Comparison of ENCODE assay signal across 17 mouse cellular contexts in the genomic region with DNA sequence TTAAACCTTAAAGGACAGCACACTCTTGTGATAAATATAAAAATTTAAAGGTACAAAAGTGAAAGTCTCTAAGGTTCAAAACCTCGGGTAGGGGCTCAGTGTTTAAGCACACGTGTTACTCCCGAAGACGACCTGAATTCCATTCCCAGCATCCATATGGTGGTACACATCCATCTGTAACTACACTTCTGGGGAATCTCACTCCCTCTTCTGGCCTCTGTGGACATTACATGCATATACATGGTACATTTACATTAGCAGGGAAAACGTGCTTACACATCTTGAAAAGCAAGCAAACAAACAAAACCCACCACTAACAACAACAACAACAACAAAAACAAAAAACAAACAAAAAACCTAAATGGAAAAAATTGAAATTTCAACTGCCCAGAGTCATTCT. TPM values are rescaled to one million over a fixed set of nuclear protein-coding genes. Genes with fewer than 3 reads are reported as not detected.
DNase-seq lines count a peak whose midpoint lies in the region; ATAC-seq and TF ChIP-seq lines count a peak whose summit lies in the region.
"Had no signal": no experiment of that assay in that cellular context is flagged by ENCODE, and none has a peak within 500 bp of the region (broad histone marks: within the 10 kb centered on the region; RNA-seq: fewer than 3 reads in every experiment).

No protein-coding gene starts in this region.

- no peak overlapping the region for H3K9ac ChIP-seq in lung, postnatal 0 days (replicated peaks; ENCODE audit: low read depth)
- H3K9ac ChIP-seq: liver, embryonic 13.5 days; midbrain, embryonic 13.5 days had no signal

- H3K9me3 ChIP-seq in lung, postnatal 0 days (ENCODE audit: low read length), result no peaks in the 10 kb centered on the region
- no peaks in the 10 kb centered on the region for H3K9me3 ChIP-seq in forebrain, embryonic 10.5 days
- H3K9me3 ChIP-seq: hindbrain, embryonic 10.5 days; limb, embryonic 10.5 days; liver, embryonic 13.5 days; midbrain, embryonic 13.5 days had no signal

- intact Hi-C loops in gastrocnemius, adult 2 months (cut with DNase I), result no loop called here

- 0 out of 2 replicates have a peak, but pooled peaks have one; percentile 2 for TF ChIP-seq CTCF in gastrocnemius, adult 2 months (IDR thresholded peaks at IDR 0.05)
- peak; percentile 38; the same call in 1 of the 2 replicates for TF ChIP-seq CTCF in lung, postnatal 0 days (IDR thresholded peaks at IDR 0.05)

- no peak overlapping the region for H3K4me3 ChIP-seq in gastrocnemius, adult 2 months
- no peak overlapping the region for H3K4me3 ChIP-seq in lung, postnatal 0 days (ENCODE audit: low read depth, low read length)
- H3K4me3 ChIP-seq in forebrain, embryonic 10.5 days, result no peak overlapping the region
- H3K4me3 ChIP-seq: hindbrain, embryonic 10.5 days; limb, embryonic 10.5 days; liver, embryonic 13.5 days; midbrain, embryonic 13.5 days; myocyte had no signal

- WGBS in lung, postnatal 0 days, result 65% methylated on average over 5 of the region's 5 CpGs
- WGBS in forebrain, embryonic 10.5 days, result 78% methylated on average over 5 of the region's 5 CpGs

- H3K4me1 ChIP-seq in lung, postnatal 0 days (ENCODE audit: insufficient read depth, low read depth, low read length), result no peaks in the 10 kb centered on the region
- peaks cover 8% of the 10 kb centered on the region for H3K4me1 ChIP-seq in forebrain, embryonic 10.5 days
- H3K4me1 ChIP-seq: liver, embryonic 13.5 days had no signal

- no peak for DNase-seq in gastrocnemius, adult 2 months
- DNase-seq in gastrocnemius, adult 18-20 months (ENCODE audit: low spot score), result no peak
- no peak for DNase-seq in lung, postnatal 0 days (ENCODE audit: low spot score)
- no peak for DNase-seq in lung, postnatal 4 days
- DNase-seq in WW6 (ENCODE audit: low read depth, low spot score), result peak; percentile 5
- DNase-seq in forebrain, embryonic 10.5 days (ENCODE audit: extremely low spot score, low spot score), result no peak
- DNase-seq in kidney, postnatal 4 days, result no peak
- DNase-seq: adrenal gland, postnatal 14 days; cerebellum, adult 2 months; kidney, postnatal 14 days; layer of hippocampus, postnatal 36 days; liver, embryonic 13.5 days had no signal

- no peak for TF ChIP-seq EP300 in lung, postnatal 0 days (IDR thresholded peaks at IDR 0.05)

- ATAC-seq in lung, postnatal 0 days, result no peak
- ATAC-seq: intestine, embryonic 16.5 days; midbrain, embryonic 13.5 days had no signal

- no peaks in the 10 kb centered on the region for H3K36me3 ChIP-seq in lung, postnatal 0 days (ENCODE audit: insufficient read depth, low read length)
- no peaks in the 10 kb centered on the region for H3K36me3 ChIP-seq in forebrain, embryonic 10.5 days (replicated peaks)
- H3K36me3 ChIP-seq: hindbrain, embryonic 10.5 days; limb, embryonic 10.5 days; liver, embryonic 13.5 days; midbrain, embryonic 13.5 days had no signal

- no peak overlapping the region for H3K4me2 ChIP-seq in lung, postnatal 0 days (replicated peaks; ENCODE audit: low read depth, low read length)
- H3K4me2 ChIP-seq: liver, embryonic 13.5 days; midbrain, embryonic 13.5 days had no signal

- no peak overlapping the region for H3K27ac ChIP-seq in gastrocnemius, adult 2 months
- H3K27ac ChIP-seq in lung, postnatal 0 days (ENCODE audit: low read length), result no peak overlapping the region
- no peak overlapping the region for H3K27ac ChIP-seq in forebrain, embryonic 10.5 days
- H3K27ac ChIP-seq: hindbrain, embryonic 10.5 days; limb, embryonic 10.5 days; liver, embryonic 13.5 days; midbrain, embryonic 13.5 days had no signal

- H3K27me3 ChIP-seq in lung, postnatal 0 days (replicated peaks; ENCODE audit: insufficient read depth, low read length), result no peaks in the 10 kb centered on the region
- no peaks in the 10 kb centered on the region; the same call in 1 of the 2 replicates for H3K27me3 ChIP-seq in forebrain, embryonic 10.5 days (ENCODE audit: poor library complexity, severe bottlenecking)
- H3K27me3 ChIP-seq: liver, embryonic 13.5 days; midbrain, embryonic 13.5 days had no signal

RNA-seq across cellular contexts. Expression of a gene that starts 10.6 kb away (rescaled TPM):
- total RNA-seq in gastrocnemius, adult 2 months (2021), result 1 to 10 TPM; 2.1 to 3.9 TPM
- 1 to 10 TPM; 2.5 to 2.7 TPM for total RNA-seq in gastrocnemius, adult 18-20 months (2021)
- polyA plus RNA-seq in lung, postnatal 0 days (2015; fragmentation: Nextera tagmentation; extraction: Ambion mirVana), result 11.4 and 13.3 TPM in 2 replicates
- polyA plus RNA-seq in forebrain, embryonic 10.5 days (2016; fragmentation: Nextera tagmentation; extraction: Ambion mirVana), result 46.8 and 55.6 TPM in 2 replicates
